Mouse (Mus musculus): ENCODE data around the gene Patj.
"Not testable (repeated sequence)": the region's sequence is repeated elsewhere in the genome, so short reads cannot be mapped to it uniquely, and the experiment has no call there.

The Patj gene

DNA sequence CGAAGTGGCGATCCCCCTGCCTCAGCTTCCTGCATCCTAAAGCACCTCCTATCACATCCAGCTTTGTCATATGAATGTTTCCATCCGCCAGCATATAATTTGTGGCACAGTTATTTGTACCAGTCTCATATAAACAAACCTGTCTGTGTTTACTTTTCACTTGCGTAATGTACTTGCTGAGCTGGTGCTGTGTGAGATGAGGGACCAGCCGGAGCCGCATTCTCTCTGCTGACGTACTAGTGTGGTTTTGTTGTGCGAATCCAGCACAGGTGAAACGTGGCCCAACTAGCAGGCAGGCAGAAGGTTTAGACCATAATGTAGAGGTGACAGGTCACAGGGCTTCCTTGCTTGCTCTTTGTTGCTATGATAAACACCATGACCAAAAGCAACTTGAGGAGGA lies 171.9 kb downstream of the Patj start:
- no peak for DNase-seq (ENCODE audit: extremely low read depth, low read depth)

GRCm38 (mm10) chr4:98569904-98570303 lies 174.3 kb downstream of the Patj start:
- no peak for DNase-seq (ENCODE audit: extremely low read depth, low read depth)

DNA sequence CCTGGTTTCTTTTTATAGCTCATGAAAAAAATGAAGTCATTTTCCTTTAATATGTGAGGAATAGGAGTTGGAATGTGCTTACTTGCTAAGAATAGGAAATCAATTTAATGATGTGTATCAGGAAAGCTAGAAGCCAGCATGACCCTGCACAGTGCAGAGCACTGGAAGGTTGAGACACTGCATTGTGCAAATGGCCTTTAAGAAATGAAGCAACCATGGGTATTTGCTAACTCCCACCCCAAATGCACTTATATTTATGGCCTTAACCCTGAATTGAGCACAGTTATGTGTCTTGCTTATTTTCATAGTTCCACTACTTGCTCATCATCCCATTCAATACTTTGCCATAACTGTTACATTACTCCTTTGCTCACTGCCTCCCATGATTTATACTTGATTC lies 181.7 kb downstream of the Patj start:
- no peak for DNase-seq (ENCODE audit: extremely low read depth, low read depth)

- DNase-seq (ENCODE audit: extremely low read depth, low read depth), result no peak
These were observed 182.5 kb downstream of the Patj start for GRCm38 (mm10) chr4:98577957-98578541.

- DNase-seq (ENCODE audit: extremely low read depth, low read depth), result no peak
These were observed 185.9 kb downstream of the Patj start for GRCm38 (mm10) chr4:98581456-98581855.

- no peak for DNase-seq (ENCODE audit: extremely low read depth, low read depth)
These were observed 188.4 kb downstream of the Patj start for GRCm38 (mm10) chr4:98584023-98584422.

DNA sequence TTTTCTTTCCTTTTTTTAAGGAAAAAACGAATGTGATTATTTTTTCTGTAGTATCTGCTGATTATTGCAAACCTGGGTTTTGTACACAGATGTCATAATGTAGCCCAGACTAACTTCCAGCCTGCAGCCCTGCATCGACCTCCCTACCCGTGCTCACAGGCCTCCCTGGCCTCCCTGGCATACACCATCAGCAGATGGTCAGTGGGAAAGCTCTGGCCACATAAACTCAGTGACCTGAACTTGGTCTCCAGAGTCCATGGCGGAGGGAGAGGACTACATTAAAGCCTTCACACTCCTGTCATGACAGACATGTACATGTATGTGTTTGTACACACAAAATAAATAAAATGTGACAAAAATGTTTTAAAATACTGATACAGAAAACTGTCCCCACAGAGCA lies 190.7 kb downstream of the Patj start:
- no peak for DNase-seq (ENCODE audit: extremely low read depth, low read depth)

- DNase-seq (ENCODE audit: extremely low read depth, low read depth), result no peak
These were observed 192.1 kb downstream of the Patj start for GRCm38 (mm10) chr4:98587686-98588085.

DNA sequence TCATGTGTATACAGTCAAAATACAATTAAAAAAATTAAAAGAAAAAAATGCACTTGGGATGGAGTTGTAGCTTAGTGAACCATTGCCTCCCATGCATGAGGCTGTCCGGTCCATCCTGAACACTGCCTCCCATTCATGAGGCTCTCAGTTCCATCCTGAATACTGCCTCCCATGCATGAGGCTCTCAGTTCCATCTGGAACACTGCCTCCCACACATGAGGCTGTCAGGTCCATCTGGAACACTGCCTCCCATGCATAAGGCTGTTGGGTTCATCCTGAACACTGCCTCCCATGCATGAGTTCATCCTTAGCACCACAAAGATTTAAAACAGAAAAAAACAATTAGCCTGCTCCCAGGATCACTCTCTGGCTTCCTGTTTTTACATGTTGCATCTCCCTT lies 198.4 kb downstream of the Patj start:
- DNase-seq (ENCODE audit: extremely low read depth, low read depth), result no peak

GRCm38 (mm10) chr4:98598546-98598971 lies 203.0 kb downstream of the Patj start:
- no peak for DNase-seq (ENCODE audit: extremely low read depth, low read depth)

DNA sequence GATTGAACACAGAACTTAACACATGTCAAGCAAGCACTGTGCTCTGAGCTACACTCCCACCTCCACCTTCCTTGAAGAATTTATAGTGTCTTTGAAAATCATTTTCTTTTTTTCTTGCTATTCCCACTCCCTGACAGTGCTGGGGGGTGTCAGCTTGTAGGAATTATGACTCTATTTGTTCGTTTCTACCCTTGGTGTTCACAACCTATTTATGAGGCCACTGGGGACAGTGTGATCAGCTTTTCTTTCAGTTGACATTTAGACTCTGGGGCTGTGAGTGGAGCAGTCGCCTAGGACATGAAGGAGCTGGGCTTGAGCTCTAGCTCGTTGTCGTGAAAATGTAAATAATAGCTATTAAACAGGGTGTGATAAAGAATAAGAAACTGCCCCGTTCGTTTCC lies 203.8 kb downstream of the Patj start:
- DNase-seq (ENCODE audit: extremely low read depth, low read depth), result no peak

DNA sequence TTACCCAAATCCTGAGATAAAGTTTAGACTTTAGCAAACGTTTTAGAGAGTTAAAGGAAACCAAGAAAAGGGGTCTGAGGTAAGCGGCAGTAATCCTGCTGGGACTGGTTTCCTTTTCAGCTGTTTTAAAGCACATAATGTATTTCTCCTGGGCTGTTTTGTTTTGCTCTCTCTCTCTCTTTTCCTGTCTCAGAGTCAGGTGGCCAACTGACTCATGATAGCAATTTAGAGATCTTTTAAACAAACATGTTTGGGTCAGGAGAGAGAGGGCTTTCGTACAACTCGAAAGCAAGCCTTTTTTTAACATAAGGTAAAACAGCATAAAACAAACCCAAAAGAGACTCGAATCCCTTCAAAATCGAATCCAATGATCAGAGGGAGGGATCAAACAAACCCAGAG lies 207.5 kb downstream of the Patj start:
- DNase-seq (ENCODE audit: extremely low read depth, low read depth), result no peak

- DNase-seq (ENCODE audit: extremely low read depth, low read depth), result no peak
These were observed 214.9 kb downstream of the Patj start for GRCm38 (mm10) chr4:98610501-98610900.

DNA sequence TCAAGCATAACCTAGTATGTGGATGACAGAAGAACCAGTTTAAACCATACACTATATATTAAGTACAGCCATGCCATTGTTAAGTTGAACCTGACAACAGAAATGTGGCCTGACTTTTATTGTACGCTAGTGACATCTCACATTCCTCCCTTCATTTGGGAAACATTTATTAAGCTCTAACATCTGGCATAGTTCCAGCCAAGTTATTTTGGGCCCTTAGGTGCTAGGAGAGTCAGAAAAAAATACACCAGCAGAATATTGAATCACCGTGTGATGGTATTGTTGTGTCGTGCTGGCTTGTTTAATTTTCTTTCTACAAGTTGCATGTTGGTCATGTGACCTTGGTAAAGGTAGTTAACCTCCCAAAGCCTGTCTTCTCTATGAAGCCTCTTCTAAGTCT lies 218.8 kb downstream of the Patj start:
- no peak for DNase-seq (ENCODE audit: extremely low read depth, low read depth)

DNA sequence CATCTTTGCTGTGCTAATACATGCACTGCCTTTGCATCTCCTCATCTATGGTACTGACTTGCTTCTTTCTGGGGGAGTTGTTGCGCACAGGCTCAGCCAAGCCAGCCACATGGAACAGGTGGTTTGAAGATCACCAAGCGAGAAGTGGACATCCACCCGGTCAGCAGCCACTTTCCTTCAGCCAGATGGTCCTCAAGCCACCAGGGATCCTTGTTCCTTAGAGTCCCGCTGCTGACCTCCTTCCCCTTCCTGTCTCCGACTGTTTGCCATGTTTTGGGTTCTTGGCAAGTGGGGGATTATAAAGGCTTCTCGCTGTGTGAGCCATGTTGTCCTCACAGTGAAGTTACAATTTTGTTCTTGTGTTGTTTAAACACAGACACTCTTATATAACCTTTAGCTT lies 223.6 kb downstream of the Patj start:
- no peak for DNase-seq (ENCODE audit: extremely low read depth, low read depth)

DNA sequence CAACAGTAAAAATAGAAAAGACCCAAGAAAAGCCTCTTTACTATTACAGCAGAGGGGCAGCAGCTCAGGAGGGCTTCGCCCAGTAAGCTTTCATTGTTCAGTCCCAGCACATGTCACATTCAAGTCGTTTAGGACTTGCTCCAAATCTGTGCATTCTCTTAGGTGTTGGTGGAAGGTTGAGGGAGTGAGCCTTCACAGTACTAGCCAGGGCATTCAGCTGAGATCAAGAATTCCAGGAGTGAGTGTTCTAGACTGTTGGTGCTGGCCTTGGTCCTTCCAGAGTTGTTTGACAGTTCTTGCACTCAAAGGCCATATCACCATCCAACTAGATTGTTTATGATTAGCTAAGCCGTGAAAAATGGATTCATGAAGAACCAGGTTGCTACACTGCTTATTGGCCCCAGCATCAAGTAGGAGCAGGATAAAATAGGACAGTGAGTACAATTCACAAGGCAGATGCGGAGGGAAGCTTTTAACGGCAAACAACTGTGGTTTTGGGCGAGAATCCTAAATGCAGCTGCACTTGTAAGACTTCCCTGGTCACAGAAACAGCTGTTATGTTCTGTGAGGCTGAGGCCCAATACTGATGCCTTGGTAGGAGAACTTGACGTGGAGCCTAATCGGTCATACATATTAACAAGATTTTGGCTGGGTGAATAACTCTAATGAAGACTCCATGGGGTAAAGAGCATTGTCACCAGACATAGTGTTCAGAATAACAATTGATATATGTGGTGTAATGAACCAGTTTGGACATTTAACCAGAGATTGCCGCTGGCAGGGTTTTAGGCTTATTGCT lies 225.6 kb downstream of the Patj start:
- DNase-seq (ENCODE audit: extremely low read depth, low read depth), result no peak

- no peak for DNase-seq (ENCODE audit: extremely low read depth, low read depth)
These were observed 226.6 kb downstream of the Patj start for GRCm38 (mm10) chr4:98622180-98622579.

- no peak for DNase-seq (ENCODE audit: extremely low read depth, low read depth)
These were observed 227.6 kb downstream of the Patj start for GRCm38 (mm10) chr4:98622996-98623673.

DNA sequence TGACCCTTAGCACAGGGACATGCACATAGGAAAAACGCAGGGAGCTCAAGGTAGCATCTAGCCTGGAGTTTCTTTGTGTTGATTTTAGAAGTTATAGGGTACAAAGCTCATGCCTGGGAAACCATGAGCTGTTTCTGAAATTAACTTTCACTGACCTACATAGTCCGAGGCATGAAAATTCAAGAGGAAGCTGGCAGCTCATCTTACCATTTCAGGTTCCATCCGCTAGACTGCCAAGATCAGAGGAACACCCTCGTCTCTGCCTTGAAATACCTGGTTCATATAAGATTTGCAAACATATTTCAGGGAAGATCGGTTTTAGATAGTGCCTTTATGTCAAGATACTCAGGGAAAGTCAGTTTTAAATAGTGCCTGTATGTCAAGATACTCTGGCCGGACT lies 232.7 kb downstream of the Patj start:
- no peak for DNase-seq (ENCODE audit: extremely low read depth, low read depth)

DNA sequence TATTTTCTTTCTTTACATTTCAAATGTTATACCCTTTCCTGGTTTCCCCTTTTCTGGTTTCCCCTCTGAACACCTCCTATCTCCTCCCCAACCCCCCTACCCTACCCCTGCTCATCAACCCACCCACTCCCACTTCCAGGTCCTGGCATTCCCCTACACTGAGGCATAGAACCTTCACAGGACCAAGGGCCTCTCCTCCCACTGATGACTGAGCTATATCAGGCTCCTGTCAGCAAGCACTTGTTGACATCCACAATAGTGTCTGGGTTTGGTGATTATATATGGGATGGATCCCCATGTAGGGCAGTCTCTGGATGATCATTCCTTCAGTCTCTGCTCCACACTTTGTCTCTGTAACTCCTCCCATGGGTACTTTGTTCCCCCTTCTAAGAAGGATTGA lies 233.6 kb downstream of the Patj start:
- DNase-seq (ENCODE audit: extremely low read depth, low read depth), result not testable (repeated sequence)

- no peak for DNase-seq (ENCODE audit: extremely low read depth, low read depth)
These were observed 239.7 kb downstream of the Patj start for GRCm38 (mm10) chr4:98635140-98635837.

GRCm38 (mm10) chr4:98638731-98639130 lies 243.1 kb downstream of the Patj start:
- DNase-seq (ENCODE audit: extremely low read depth, low read depth), result no peak

All from MEL-GATA-1-ER (cell line).